Mouse (Mus musculus) adrenal gland, postnatal 4 days (tissue): ENCODE measurements around the gene Tnc. TPM values are rescaled to one million over a fixed set of nuclear protein-coding genes. Genes with fewer than 3 reads are reported as not detected.

Experiments
- total RNA-seq, 2 experiments: library from RNA; stranded (reverse); gene quantifications; 2 replicates each; pipeline ENCODE4 v1.2.3; 2021

Gene Tnc
- total RNA-seq, 2 experiments from 2014 or later = 21.3 to 22.9 TPM

Other genes with a start within 250 kb of the Tnc start
- not detected for gene Tnfsf8, start 185.7 kb downstream of the Tnc start, total RNA-seq